Mouse (Mus musculus) embryonic stem cell, embryonic (primary cell): ENCODE results near the gene Fgr.

Experiments
- CTCF ChIA-PET, 4 experiments: fragments of 300-600 bp in 2 of 4; fragments of 350-600 bp in 2 of 4; sonication (Branson Sonifier 250); formaldehyde crosslinking; loops; one replicate each; lab custom pipeline; 2022; ENCODE audit warnings: inconsistent platforms in 2 of 4; lab: Charles Lee
- POLR2A ChIA-PET, 4 experiments: fragments of 300-600 bp in 2 of 4; fragments of 350-600 bp in 2 of 4; sonication (Branson Sonifier 250); formaldehyde crosslinking; loops; one replicate each; lab custom pipeline; 2022; ENCODE audit warnings: antibody characterized with exemption in 4 of 4, inconsistent platforms in 1 of 4; lab: Charles Lee

Fgr gene

DNA sequence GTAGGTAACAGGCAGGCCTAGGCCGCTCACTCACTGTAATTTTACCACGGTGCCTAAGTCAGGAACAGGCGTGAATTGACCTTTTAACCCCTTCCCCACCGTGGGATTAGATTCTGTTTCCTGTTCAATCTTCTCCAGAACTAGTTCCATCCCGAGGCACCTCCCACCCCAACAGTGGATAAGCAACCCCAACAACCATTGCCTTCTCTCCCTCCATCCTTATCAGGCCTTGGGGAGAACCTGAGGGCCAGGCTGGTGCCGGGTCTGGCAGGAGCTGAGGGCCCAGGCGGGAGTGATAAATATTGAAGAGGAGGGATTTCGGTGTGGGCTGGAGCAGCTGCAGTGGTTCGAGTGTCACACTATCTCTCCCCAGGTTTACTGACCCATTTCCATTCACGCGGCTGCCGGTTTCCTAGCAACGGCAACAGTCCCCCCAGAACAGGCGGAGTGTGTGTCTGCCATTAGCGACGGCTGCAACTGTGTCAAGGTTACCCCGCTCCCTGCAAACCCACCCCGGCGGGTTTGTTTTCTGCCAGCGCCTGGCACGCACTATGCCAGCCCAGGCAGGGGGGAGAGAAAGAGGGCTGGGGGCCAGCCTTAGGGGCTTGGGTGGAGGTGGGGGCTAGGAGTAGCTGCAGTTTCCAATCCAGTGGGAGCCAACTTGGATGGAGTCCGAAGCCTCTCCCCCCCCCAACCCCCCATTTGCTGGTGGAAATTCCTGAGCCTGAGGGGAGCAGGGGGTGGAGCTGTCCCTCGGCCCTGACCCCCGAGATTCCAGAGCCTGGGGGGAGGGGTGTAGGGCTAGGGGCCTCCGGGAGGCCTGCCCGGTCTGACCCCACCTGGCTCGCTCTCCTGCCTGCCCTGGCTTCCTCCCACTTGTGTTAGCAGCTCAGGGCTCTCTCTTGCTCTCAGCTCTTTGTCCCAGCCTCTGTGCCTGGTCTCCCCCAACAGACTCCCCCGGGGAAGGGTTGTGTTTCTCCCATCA, 69.0 kb downstream of the Fgr start:
- ChIA-PET POLR2A (interaction anchor here (0.5 to 10.9 kb wide), 24 partner anchors 8 to 190 kb away, joined by 3 to 171 read pairs (median 4); partner anchors contain the start of gene Ahdc1 (in 1 of the 4)), CTCF (interaction anchor here in 2 of 4 experiments (0.7 to 4.9 kb wide), 3 partner anchors 11 to 97 kb away, joined by 3 to 33 read pairs (median 5); no protein-coding TSS in a partner anchor)

DNA sequence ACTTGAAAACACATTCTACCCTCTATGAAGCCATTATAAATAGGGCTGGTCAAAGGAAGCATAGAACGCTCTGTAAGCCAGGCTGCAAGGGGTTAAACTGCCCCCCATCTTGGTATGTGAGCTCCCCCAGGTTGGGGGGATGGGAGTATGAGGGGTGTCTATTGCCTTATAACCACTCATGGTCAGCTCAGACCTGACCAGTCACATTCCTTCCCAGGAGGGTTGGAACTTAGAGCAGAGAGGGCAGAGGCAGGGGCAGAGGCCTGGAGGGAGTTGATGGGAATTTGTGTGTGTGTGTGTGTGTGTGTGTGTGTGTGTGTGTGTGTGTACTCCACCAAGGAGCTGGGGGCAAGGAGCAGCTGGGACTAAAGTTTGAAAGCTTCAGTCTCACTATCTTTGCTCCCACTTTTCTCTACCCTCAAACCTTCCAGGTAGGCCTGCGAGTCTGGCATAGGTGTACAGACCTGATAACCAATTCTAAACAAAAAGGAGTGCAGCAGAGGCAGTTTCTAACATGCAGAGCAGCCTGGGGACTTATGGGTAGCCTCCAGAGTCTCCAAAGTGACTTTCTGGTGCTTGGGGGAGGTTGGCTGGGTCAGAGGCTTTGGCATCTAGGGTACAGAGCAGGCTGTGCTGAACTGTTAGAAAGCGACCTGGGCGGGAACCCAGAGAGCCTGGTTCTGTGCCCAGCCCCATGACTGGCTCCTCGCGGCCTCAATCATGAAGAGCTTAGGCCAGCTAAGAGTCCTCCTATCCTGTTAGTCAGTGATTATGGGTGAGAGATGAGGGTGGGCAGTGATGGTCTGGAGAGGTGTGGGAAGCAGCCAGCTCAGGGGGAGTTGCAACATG, 70.1 kb downstream of the Fgr start:
- ChIA-PET POLR2A (interaction anchor here (0.5 to 10.9 kb wide), 30 partner anchors 9 to 177 kb away, joined by 3 to 171 read pairs (median 4); partner anchors contain the start of gene Wasf2 (in 1 of the 4)), CTCF (interaction anchor here (0.6 to 4.9 kb wide), 6 partner anchors 9 to 898 kb away, joined by 3 to 33 read pairs (median 4); no protein-coding TSS in a partner anchor)

DNA sequence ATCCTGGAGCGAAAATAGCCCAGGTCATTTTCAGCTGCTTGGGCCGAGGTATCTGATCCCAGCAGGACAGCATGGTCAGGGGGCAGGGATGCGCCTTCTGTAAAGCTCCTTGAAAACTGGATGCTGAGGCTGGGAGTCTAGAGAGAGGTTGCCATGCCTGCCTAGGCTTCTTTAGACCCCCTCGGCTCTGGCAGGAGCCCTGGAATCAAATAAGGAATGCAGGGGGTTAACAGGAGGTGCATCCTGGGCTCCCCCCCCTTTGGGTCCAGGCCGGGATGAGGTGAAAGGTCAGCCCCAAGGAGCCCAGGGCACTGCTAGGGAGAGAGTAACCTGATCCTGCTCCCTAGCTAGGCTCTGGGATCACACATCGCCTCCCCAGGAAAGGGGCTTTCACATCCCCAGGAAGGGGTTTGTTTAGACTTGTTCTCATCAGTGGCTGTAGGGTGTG, 70.8 kb downstream of the Fgr start:
- ChIA-PET POLR2A (interaction anchor here (0.6 to 10.9 kb wide), 23 partner anchors 10 to 176 kb away, joined by 3 to 171 read pairs (median 4); partner anchors contain the start of gene Wasf2 (in 1 of the 4)), CTCF (interaction anchor here in 3 of 4 experiments (1.1 to 4.9 kb wide), 5 partner anchors 8 to 60 kb away, joined by 4 to 33 read pairs (median 4); no protein-coding TSS in a partner anchor)

DNA sequence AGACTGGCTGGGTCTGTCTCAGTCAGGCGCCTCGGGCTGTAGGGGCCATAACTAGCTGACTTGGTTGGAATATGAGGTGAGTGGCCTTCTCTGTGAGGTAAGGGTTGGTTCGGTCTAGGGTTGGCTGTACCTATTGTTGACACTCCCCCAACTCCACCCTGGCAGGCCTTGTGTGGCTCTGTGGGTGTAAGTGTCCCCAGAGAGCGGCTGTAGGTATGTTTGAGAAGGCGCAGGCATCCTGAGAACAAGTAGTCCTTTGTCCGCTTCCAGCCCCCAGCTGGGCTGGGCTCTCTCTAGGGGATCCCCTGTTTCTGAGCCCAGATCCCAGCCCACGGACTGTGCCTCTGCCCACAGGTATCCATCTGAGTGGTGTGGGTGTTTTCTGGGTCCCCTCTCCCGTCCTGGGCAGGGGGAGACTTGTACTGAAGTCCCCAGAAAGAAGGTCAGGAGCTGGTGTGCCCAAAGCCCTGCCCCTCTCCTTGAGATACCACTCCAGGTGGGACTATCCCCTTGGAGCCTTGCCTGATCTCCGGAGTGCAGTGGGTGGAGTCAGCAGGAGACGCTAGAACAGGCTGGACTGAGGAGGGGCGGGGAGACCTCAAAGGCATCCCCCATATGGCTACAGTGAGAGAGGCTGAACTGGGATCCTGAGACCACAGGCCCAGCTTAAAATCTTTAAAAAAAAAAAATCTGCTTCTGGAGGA, 72.0 kb downstream of the Fgr start:
- POLR2A ChIA-PET = interaction anchor here (0.5 to 10.9 kb wide), 46 partner anchors 8 to 1581 kb away, joined by 3 to 171 read pairs (median 4); partner anchors contain the start of genes Ahdc1 (in 1 of the 4), Ppp1r8 (in 1 of the 4), Slc9a1 (in 1 of the 4) and Wasf2 (in 1 of the 4)
- CTCF ChIA-PET = interaction anchor here (0.6 to 4.9 kb wide), 15 partner anchors 10 to 324 kb away, joined by 3 to 33 read pairs (median 4); partner anchors contain the start of gene Slc9a1 (in 1 of the 4)

DNA sequence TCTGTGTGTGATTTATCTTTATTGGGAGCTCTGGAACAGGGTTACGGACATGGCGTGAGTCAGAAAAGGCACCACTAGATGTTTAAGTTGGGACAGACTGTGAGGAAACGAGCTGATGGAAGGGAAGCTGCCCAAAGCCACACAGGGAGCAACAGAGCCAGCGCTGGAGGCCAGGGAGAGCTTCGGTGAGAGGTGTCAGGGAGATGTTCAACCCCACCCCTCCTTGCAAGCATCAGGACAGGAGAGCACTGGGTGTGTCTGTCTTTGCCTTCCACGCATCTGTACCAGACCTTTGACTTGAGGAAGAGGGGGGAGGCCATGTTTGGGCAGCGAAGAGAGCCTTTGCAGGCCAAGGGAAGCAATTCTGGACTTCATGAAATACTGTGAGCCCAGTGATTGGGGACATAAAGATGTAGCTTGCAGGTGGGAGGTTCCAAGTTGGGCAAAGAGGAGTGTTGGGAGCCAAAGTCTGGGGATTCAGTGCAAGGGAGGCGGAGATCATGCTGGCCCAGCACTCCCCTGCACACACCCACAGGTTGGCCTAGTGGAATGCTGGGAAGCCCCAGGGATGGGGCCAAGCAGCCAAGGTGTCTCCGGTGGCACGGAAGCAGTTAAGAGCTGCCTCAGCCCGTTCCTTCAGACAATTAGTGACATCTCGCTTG, 72.9 kb downstream of the Fgr start:
- ChIA-PET CTCF (interaction anchor here in 3 of 4 experiments (0.6 to 4.9 kb wide), 13 partner anchors 9 to 314 kb away, joined by 3 to 33 read pairs (median 3); partner anchors contain the start of gene Ahdc1 (in 1 of the 3)), POLR2A (interaction anchor here (0.5 to 10.9 kb wide), 43 partner anchors 8 to 1580 kb away, joined by 3 to 171 read pairs (median 4); partner anchors contain the start of genes Ahdc1 (in 1 of the 4), Ppp1r8 (in 1 of the 4), Slc9a1 (in 1 of the 4) and Wasf2 (in 1 of the 4))

DNA sequence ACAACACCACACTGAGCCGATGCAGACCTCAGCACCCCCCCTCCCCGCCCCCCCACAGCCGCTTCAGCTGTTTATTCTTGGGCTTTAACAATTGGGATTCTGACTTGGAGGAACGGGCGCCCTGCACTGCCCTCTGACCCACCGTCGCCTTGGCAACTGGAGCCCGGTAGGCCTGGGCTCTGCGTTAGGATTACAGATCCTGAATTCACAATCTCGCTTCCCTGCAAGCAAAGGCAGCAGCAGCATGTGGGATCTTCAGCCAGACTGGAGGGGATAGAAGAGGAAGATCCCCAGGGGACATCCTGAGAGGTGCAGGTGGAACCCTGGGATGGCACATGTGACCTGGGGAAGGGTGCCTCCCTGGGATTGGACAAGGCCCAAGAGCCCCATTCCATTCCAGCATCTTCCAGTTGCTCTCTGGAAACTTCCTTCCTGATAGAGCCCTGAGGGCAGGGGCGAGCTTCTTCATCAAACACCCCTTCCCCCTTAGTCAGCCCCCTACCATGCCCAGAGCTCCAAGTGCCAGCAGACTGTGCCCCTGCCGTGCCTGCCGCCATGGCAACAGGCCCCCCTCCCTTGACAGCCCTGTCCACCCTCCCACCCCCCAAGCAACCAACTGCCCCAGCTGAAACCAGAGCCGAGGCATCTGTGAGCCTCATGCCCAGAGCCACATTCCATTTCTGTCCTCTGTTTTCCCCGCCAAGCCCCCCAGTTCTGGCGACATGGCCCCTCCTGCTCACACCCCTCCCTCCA, 73.6 kb downstream of the Fgr start:
- ChIA-PET POLR2A (interaction anchor here in 3 of 4 experiments (0.6 to 10.9 kb wide), 25 partner anchors 7 to 306 kb away, joined by 3 to 171 read pairs (median 6); partner anchors contain the start of gene Wdtc1 (in 1 of the 3)), CTCF (interaction anchor here in 3 of 4 experiments (0.6 to 4.9 kb wide), 9 partner anchors 8 to 404 kb away, joined by 3 to 33 read pairs (median 3); partner anchors contain the start of gene Ahdc1 (in 1 of the 3))

DNA sequence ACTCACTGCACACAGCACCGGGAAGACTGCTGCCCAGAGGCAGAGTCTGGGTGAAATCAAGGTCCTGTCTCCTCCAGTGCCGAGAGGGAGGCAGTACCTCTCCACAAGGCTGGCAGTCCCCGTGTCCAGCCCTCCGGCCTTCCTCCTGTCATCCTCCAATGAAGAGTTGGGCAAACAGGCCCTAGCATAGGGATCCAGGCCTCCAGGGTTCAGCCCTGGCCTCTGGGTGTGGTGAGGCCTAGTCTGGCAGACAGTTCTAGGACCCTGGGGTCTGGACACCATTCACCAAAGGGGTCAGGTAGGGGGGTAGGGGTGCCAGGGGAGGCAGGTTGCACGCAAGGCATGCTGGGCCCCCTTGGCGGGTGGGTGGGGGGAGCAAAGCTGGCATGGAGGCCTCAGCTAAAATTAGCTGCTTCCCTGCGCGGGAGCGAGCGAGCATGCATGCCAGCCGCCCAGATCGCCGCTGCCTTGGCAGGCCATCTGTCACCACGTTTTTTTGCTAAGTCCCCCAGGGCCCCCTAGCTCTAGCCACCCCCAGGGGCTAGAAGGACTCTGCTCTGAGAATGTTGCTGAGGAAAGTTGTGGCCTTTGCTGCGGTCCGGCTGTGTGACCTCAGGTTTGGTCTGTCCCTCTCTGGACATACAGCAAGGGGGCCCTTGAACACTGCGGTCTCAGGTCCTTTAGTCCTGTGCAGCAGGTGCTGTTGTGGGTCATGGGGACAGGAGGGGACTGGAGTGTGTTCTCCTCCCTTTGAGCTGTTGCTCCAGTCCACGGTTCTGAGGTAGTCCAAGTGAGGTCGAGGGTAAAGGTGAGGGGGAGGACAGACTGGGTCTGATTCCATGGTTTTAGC, 75.4 kb downstream of the Fgr start:
- CTCF ChIA-PET = interaction anchor here in 1 of 4 experiments (0.6 to 1.0 kb wide), 2 partner anchors 12 kb away, joined by 3 read pairs; no protein-coding TSS in a partner anchor
- POLR2A ChIA-PET = interaction anchor here in 2 of 4 experiments (0.8 to 10.5 kb wide), 15 partner anchors 10 to 137 kb away, joined by 3 to 90 read pairs (median 4); no protein-coding TSS in a partner anchor

DNA sequence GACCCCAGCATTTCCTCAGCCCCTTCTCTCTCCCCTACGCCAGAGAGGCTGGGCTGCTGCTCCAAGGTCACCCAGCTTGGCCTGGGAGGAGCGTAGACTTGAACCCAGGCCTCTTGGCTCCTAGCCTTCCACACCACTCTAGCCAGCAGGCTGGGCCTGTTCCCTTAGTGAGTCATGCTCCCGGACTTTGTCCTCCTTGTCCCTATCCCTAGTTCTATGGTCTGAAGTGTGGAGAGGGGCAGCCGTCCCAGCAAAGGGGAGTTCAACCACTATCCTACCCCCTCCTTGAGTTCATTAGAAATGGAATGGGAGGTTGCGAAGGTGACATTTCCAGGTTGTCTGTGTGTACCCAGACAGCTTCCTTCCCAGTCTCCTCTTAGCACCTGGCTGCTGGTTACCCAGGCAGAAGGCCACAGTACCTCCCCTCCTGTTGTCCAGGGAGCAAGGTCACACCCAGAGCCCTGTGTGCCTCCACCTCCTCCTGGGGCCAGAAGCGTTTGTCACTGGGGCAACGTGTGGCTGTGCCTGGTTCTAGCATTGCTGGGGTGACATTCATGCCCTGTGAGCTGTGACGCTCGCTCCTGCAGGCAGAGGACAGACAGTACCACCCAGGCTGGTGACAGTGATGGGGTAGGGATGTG, 76.4 kb downstream of the Fgr start:
- CTCF ChIA-PET = interaction anchor here in 1 of 4 experiments (1.0 kb wide), 1 partner anchor 11 kb away, joined by 3 read pairs; no protein-coding TSS in a partner anchor
- POLR2A ChIA-PET = interaction anchor here in 3 of 4 experiments (0.6 to 10.5 kb wide), 12 partner anchors 11 to 481 kb away, joined by 3 to 90 read pairs (median 4); no protein-coding TSS in a partner anchor

DNA sequence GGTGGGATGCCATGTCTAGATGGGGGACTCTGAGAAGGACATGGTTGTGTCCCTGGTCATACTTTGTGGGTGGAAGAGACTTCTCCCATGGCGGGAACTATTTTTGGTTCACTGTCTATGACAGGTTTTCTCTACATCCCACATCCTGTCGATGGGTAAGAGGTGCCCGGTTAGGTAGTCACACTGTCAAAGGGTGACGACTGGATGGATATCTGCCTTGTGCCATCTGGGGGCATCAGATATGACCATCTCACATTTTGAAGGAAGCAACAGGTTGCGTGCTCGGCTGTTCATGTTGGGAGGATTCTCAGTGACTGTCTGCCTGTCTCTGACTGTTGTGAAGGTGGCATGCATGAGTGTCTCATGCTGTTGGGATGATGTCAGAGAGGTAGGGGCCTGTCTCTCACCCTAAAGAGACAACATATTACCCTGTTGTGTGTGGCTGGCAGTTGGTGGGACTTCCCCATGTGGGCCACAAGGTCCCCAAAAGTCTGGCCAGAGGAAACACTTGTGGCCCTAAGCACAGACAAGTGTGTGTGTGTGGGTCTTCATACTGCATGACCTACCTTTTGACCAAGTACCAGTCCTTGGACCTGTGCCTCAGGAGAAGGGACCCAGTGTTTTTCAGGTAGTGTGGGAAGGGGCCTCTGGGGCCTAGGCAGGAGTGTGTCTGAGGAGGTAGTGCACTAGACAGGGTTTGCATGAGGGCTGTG, 77.1 kb downstream of the Fgr start:
- ChIA-PET CTCF (interaction anchor here in 1 of 4 experiments (0.6 kb wide), 1 partner anchor 33 kb away, joined by 10 read pairs; no protein-coding TSS in a partner anchor), POLR2A (interaction anchor here in 3 of 4 experiments (0.6 to 6.9 kb wide), 7 partner anchors 9 to 482 kb away, joined by 3 to 171 read pairs (median 4); no protein-coding TSS in a partner anchor)

DNA sequence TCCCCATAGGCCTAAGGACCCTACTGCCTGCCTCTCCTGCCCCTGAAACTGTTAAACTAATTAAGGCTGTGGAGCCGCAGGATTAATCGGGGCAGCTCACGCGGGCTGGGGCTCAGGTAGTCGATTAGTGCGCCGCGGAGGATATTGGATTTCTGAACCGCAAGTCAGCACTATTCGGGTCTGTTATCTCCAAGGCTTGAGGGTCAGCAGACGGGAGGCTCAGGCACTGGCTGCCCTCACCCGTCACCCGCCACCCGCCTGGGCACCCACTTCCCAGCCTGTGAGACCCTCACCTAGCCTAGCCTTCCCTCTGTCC, 77.6 kb downstream of the Fgr start:
- ChIA-PET CTCF (interaction anchor here in 1 of 4 experiments (0.6 kb wide), 1 partner anchor 33 kb away, joined by 10 read pairs; no protein-coding TSS in a partner anchor), POLR2A (interaction anchor here in 2 of 4 experiments (0.8 to 6.9 kb wide), 7 partner anchors 9 to 41 kb away, joined by 3 to 171 read pairs (median 4); partner anchors contain the start of gene Ahdc1 (in 1 of the 2))
